Mouse (Mus musculus): ENCODE measurements around the gene Samd15.

- TF ChIP-seq CTCF (IDR thresholded peaks at IDR 0.05; ENCODE audit: insufficient read depth, low read depth, low read length) (no peak), POLR2A (IDR thresholded peaks at IDR 0.05; ENCODE audit: insufficient read depth, low read depth, low read length) (no peak)
Measured at GRCm38 (mm10) chr12:87160310-87160709, 39.2 kb upstream of the Samd15 start.
